Mouse (Mus musculus): ENCODE data around the gene Mtfp1. TPM values are rescaled to one million over a fixed set of nuclear protein-coding genes. Genes with fewer than 3 reads are reported as not detected.
A peak's percentile ranks its signal among the peaks of the same experiment; 100 is the strongest.
"Not testable (repeated sequence)": the region's sequence is repeated elsewhere in the genome, so short reads cannot be mapped to it uniquely, and the experiment has no call there.

The Mtfp1 gene
- total RNA-seq, 2 experiments from 2014 or later, result 25.7 to 34.8 TPM

- DNase-seq, result no peak
Measured at GRCm38 (mm10) chr11:4115407-4115806, 20.2 kb upstream of the Mtfp1 start.

GRCm38 (mm10) chr11:4114541-4114940, 19.3 kb upstream of the Mtfp1 start:
- not testable (repeated sequence) for DNase-seq

GRCm38 (mm10) chr11:4113970-4114369, 18.7 kb upstream of the Mtfp1 start:
- no peak for DNase-seq

GRCm38 (mm10) chr11:4113496-4113895, 18.3 kb upstream of the Mtfp1 start:
- no peak for DNase-seq

- no peak for DNase-seq
Measured at GRCm38 (mm10) chr11:4112861-4113260, 17.6 kb upstream of the Mtfp1 start.

- DNase-seq, result no peak
Measured at GRCm38 (mm10) chr11:4112033-4112432, 16.8 kb upstream of the Mtfp1 start.

- no peak for DNase-seq
Measured at GRCm38 (mm10) chr11:4108691-4109090, 13.4 kb upstream of the Mtfp1 start.

- DNase-seq, result not testable (repeated sequence)
Measured at GRCm38 (mm10) chr11:4107901-4108300, 12.7 kb upstream of the Mtfp1 start.

- no peak for DNase-seq
Measured at GRCm38 (mm10) chr11:4105444-4105843, 10.2 kb upstream of the Mtfp1 start.

GRCm38 (mm10) chr11:4104989-4105388, 9.7 kb upstream of the Mtfp1 start:
- no peak for DNase-seq

GRCm38 (mm10) chr11:4103522-4103921, 8.3 kb upstream of the Mtfp1 start:
- DNase-seq, result no peak

GRCm38 (mm10) chr11:4101851-4102250, 6.6 kb upstream of the Mtfp1 start:
- no peak for DNase-seq

- DNase-seq, result no peak
Measured at GRCm38 (mm10) chr11:4099447-4099846, 4.2 kb upstream of the Mtfp1 start.

GRCm38 (mm10) chr11:4098816-4099215, 3.6 kb upstream of the Mtfp1 start:
- no peak for DNase-seq

- no peak for DNase-seq
Measured at GRCm38 (mm10) chr11:4098120-4098519, 2.9 kb upstream of the Mtfp1 start.

- DNase-seq, result no peak
Measured at GRCm38 (mm10) chr11:4097091-4097621, 1.9 kb upstream of the Mtfp1 start.

GRCm38 (mm10) chr11:4096054-4096984, 1.1 kb upstream of the Mtfp1 start:
- peak; percentile 96 for DNase-seq

GRCm38 (mm10) chr11:4094378-4095170, 671 bp downstream of the Mtfp1 start:
- DNase-seq, result peak; percentile 61

GRCm38 (mm10) chr11:4093459-4094377, 1.5 kb downstream of the Mtfp1 start:
- no peak for DNase-seq

- no peak for DNase-seq
Measured at GRCm38 (mm10) chr11:4087267-4087666, 8.0 kb downstream of the Mtfp1 start.

- DNase-seq, result no peak
Measured at GRCm38 (mm10) chr11:4086246-4086645, 9.0 kb downstream of the Mtfp1 start.

All from gastrocnemius, postnatal 10 days (tissue).